Mouse (Mus musculus) embryo, embryonic 11 days (tissue): ENCODE measurements around the gene Tcp11l1.

ENCODE experiments used
- DNase-seq: peaks from one replicate; pipeline ENCODE4 v3.0.0-alpha.2; 2015

Gene Tcp11l1

DNA sequence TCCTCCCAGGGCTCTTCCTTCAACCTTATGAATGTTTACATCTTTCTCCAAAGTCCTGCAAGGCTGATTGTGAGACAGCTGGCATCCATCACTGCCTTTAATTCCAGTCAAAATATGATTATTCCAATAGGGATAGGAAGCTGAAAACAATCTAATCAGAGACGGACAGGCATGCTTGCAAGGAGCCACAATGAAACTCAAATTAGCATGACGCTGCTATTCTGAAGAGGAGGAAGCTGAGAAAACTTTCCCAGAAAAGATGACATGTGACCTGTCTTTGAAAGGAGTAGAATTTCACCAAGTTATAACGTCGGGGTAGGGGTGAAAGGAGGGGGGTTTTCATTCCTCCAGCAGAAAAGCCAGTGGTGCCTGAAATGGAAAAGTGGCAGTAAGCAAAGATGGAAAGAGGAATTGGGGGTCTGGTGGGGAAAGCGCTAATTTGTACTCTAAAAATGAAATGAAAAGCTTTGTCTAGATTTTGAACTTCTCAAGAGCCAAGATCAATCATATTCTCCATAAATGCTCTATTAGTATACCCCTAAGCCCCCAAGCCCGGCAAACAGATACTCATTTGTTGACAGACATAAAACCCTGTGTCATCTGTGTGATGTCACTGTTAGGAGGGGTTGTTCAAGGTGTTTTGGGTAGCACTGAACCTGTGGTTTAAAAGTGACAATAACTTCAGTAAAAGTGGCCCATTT is 1.1 kb downstream of the Tcp11l1 start:
- peak; percentile 33 for DNase-seq

DNA sequence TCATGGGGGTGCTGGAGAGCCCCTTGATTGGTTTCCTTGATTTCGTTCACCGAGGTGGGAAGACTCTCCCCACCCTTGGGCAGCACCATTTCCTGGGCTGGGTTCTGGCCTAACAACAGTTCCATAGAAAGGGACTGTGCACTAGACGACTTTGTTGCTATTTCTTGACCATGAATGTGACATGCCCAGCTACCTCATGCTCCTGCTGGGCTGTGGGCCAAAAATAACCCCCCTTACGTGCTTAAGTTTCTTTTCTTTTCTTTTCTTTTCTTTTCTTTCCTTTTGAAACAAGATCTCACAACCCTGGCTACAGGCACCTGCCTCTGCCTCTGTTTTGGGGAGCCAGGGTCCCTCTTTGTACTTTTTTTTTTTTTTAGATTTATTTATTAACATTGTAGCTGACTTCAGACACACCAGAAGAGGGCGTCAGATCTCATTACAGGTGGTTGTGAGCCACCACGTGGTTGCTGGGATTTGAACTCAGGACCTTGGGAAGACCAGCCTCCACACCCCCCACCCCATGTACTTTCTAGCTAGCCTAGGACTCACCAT is 2.1 kb downstream of the Tcp11l1 start:
- DNase-seq: no peak

DNA sequence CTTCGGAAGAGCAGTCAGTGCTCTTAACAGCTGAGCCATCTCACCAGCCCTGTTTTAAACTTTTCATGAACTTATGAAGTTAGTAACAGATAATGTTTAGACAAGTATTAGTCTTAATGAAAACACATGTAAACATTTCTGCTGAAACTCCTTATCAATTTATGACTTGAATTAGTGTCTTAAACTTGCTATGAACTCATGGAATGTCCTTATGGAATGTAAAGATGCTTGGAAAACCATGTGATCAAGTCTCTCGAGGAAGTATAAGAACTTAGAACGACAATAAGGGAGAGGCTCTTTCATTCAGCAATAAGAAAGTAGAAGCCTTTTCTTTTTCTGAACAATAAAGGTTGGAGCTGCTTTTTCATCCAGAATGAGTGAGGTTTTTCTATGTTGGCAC is 7.6 kb downstream of the Tcp11l1 start:
- no peak for DNase-seq

DNA sequence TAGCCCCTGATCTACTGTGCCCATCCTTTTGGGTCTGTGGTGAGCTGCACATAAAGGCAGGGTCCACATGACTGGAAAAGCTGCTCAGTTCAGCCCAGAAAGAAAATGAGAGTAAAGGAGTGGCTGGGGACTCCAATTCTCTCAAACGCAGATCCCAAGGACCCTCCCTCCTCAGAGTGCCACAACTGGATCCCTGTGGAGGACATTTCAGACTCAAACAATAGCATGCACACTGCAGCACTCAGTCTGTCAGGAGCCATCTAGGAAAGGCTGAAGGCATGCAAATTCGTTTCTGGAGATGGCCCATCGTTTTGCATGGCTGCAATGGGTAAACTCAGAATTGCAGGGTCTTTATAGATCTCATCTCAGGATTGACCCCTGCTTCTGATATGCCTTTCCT is 8.8 kb downstream of the Tcp11l1 start:
- no peak for DNase-seq

DNA sequence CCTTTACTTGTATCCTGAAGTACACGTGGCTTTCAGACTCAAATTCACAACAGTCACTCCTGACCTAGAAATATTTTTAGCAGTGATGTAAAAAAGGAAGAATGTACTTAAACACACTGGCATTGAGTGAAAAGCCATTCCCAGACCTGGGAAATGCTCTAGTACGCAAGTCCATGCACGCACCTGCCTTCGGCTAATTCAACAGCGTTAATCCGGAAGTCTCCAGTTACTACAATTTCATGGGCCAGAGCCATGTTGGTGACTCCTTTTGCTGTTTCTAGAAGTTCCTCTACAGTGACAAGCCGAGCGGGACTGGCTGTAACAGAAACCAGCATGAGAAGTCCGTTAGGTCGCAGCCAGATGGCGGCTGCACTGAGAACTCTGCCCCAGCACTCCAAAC is 12.3 kb downstream of the Tcp11l1 start:
- DNase-seq: no peak

DNA sequence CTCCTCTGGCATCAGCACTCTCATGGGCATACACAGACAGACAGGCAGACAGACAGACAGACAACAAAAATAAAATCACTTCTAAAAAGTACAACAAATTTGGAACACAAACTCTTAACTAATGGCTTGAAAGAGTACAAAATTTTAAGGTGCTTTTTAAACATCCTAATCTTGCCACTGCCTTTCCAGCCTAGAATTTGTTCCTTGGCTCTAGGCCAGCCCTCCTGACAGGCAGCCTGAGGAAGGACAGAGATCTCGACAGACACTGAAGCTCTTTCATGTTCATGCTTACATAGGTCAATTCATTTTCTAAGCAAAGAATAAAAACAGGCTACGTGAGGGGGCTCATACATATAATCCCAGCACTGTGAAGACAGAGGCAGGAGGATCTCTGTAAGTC is 19.4 kb downstream of the Tcp11l1 start:
- no peak for DNase-seq

DNA sequence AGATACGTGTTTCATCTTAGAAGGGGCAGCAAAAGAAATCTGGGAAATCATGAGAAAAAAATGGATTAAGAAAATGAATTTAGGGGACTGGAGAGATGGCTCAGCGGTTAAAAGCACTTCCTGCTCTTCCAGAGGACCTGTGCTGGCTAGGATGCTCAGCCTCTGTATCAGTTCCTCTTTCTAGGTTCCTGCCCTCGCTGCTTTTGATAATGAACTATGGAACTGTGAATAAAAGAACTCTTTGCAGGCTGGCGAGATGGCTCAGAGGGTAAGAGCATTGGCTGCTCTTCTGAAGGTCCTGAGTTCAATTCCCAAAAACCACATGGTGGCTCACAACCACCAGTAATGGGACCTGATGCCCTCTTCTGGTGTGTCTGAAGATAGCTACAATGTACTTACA is 21.2 kb downstream of the Tcp11l1 start:
- DNase-seq: no peak

DNA sequence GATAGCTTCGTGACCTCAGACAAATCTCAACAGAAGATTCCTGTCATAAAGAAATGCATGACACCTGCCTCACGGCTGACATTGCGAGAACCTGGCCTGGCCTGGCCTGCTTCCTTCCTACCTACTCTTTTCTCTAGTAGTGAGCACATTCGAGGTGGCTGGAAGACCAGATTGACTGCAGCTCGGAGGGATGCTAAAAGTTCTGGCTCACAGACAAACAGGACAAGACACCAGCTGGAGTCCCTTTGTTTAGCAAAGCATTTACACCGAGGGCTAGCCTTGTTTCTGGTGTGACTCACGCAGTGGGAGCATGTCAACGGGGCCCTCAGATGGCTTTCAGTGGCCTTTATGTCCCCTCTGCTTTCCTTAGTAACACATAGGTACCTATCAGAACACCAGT is 23.2 kb downstream of the Tcp11l1 start:
- DNase-seq: no peak

DNA sequence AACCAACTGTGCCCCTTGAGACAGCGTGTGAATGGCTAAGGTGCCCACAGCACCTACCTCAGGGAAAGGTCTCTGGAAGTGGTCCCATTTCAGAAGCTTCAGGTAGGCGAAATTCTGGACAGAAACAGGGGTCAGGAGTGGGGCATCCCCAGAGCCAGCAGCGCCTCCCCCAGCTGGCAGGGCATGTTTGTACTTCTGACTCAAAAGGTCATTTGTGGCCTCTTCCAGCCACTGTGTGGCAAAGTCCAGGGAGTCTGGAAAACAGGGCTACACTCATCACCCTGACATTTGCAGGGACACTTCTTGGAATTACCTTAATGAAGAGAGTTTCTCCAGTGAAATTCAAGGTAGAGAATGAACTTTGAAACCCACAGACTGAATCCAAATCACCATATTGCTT is 23.6 kb downstream of the Tcp11l1 start:
- no peak for DNase-seq

DNA sequence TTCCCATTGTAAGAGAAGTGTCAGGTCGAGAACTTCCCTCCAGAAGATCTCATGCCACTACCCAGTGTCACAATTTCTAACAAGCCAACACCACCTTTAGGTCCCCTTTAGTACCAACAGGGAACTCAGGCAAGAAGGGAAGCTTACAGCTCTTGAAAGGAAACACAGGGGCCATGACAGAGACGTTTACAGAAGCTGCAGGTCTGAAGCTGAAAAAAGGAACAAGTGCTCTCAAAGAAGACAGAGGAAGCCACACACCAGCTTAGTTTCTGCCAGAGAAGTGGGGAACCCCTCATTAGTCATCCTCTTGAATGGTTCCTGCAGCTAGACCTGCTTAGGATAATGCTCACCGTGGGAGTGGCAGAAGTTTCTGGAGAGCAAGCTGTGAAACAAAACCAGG is 24.7 kb downstream of the Tcp11l1 start:
- DNase-seq: no peak

DNA sequence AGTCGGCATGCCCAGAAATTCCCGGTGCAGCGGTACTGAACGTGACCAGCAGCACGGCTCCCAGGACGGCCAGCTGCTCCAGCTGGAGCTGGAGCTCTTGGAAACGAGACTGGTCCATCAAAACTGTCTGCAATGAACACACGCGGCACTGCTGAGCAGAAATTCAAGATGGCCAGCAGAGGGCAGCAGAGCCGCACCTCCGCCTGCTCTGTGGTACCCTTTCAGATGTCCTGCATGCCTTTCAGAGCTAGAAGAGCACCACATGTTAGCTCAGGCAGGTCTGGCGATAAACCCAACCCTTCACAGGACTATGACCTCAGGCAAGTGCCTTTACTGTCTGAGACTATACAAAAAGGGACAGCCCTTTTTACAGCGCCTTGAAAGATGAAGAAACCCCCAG is 26.6 kb downstream of the Tcp11l1 start:
- peak; percentile 84 for DNase-seq

DNA sequence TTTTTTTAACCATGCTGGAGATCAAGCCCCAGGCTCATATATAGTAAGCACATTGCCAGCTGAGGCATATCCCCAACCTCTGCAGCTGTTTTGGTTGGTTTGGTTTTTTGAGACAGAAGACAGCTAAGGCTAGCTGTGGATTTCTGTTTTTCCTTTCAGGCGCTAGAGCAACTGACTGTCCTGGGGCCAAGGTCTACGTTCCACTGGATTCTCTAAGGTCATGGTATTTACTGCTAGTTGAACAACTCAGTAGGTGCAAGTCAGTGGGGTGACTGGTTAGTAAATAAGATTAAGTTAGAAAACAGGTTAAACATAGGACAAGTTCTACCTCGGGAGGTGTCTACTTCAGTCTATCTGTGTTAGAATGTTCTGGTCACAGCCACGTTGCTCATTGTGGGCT is 27.2 kb downstream of the Tcp11l1 start:
- DNase-seq: no peak

DNA sequence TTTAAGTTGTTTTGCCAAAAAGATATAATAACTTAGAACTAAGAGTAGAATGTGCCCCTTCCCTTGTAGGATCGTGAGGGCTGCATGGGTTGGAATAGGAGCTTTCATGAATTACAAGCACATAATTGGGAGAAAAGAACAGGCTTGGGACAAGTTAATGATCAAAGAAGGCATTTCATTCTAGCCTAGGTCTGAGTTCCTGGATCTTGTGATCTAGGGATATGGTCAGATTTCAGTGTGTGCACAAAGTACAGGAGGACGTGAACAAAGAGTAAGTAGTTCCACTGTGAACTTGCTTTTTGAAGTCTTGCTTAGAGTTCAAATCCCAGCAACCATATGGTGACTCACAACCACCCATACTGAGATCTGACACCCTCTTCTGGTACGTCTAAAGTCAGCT is 34.6 kb downstream of the Tcp11l1 start:
- no peak for DNase-seq

DNA sequence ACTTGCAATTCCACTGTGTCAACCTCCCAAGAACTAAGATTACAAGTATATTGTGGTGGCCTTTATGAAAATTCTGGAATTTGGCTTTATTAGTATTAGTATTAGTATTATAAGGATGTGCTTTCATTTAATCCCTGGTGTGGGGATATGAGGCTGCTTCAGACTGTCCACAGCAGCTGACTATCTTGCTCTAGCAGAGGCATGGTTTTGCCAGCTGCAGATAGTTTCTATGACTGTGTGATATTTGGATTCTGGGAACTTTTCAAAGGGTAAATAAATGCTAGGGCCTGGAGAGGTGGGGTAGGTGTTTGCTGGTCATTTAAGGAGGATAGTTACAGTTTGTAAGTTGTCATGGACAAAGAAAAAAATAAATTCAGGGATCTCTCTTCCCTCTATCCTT is 40.2 kb downstream of the Tcp11l1 start:
- DNase-seq: no peak

DNA sequence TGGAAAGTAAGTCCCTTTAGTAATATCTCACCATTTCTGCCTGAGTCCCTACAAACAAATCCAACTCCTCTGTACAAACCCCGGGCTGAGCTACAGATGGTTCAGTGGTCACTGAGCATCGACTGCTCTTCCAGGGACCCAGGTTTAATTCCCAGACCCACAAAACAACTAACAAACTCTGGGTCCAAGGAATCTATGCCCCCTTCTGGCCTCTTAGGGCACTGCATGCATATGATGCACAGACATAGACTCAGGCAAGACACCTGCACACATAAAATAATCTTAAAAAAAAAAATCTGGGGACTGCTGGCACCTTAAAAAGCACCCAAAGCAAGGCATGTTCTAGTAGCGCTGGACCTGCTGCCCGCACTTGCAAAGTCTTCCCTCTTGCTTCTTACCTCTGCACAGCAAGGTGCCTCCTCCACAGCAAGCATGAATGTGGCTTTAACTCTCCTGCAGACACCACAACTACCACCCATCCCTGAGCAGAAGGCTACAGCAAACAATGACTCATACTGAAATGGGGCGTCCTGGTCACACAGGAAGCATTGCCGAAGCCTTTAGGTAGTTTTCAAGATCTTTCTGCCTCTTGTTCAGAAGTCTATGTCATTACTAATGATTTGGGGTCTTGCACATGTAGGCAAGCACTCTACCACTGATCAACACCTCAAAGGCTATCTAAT is 42.7 kb downstream of the Tcp11l1 start:
- DNase-seq: no peak

DNA sequence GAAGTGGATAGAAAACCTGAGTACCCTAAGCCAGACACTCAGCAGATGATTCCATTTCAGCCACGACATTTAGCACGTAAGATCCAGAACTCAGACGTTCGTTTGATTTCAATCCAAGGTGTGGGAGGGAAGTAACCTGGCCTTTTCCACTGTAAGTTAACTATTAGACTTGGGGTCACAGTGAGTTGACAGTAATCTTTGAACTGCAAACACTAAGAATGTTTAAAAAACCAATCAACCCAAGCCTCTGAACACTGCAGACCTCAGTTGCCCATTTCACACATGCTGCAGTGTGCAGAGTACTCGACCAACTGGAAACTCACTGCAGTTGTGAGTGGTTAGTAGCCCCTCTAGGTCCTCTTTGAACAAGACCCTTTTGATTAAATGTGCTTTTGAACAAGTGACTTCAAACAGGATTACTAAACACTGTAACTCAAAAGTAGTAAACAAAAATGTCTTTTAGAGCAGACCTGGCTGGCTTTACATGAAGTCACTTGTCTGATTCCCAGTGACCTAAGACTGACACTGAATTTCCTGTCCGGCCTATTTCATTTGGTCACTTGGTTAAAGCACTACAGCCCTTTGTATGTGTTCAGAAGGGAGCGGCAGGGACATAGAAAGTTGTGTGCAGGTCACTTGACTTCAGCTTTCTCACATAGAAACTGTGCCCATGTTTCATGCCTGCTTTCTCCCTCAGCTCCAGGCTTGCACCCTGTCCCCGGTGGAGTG is 48.4 kb downstream of the Tcp11l1 start:
- no peak for DNase-seq

DNA sequence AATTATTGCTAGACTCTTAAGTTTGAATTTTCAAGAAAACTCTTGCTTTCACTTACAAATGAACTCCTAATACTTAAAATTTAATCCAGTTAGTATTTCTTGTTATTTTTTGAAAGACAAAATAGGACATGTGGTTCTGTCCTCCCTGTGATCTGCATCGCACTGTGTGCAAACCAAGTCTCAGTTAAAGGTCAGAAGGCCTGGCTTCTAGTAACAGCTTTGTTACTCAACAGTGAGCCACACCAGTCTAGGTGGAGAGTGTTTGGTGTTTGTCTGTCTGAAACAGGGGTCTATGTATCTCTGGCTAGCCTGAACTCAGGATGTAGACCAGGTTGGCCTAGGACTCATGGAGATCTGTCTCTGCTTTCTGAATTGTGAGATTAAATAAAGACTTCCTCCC is 53.3 kb downstream of the Tcp11l1 start:
- no peak for DNase-seq

DNA sequence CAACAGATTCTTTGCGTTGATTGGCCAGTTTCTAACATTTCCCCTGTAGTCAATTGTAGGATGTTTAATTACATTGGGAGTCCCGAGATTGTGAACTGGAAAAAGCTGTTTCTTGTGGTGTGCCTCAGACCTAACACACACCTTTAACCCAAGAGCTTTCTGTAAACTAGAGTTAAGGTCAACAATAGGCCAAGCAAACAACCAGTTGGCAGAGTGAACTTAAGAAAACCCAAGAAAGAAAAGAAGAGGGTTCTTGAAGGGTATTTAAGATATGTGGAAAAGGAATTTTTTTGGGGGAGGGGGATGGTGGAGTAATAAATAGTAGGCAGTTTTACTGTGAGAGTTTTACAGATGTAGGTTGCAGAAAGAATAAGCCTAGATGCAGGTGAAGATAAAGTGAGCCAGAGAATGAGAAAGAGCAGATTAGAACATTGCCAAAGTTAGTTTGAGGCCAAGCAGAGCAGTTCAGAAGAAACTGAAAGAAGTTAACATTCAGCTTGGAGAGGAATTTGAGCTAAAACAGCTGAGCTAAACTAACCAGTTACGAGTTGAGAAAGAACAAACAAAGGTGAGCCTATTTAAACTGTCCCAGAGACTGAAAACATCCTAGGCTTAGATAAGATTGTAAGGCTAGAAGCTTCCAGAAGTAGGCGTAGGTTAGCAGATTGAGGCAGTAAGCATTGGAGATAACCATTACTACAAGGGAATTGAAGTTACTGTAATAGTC is 95.8 kb downstream of the Tcp11l1 start:
- no peak for DNase-seq

DNA sequence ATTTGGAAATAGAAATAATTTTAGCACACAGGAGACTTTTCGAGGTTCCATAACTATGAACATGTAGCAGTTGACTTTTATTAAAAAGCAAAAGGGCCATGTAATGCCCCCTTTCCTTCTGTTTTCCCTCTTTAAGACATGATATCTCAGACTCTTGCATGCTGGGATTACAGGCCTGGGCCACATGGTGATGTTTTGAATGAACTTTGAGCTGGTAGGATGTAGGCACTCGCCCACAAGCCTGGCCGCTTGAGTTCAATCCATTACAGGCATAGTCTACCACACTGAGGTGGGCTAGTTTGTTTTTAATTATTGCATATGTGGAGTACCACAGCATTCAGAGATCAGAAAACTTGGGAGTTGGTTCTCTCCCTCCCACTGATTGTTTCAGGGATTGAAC is 97.2 kb downstream of the Tcp11l1 start:
- DNase-seq: no peak
